Comparison of ENCODE assay signal across 8 mouse cellular contexts in genomic region chr4:141065123-141065522, GRCm38 (mm10). TPM values are rescaled to one million over a fixed set of nuclear protein-coding genes. Genes with fewer than 3 reads are reported as not detected.
DNase-seq lines count a peak whose midpoint lies in the region; ATAC-seq and TF ChIP-seq lines count a peak whose summit lies in the region.

No protein-coding gene starts in this region.

- H3K9me3 ChIP-seq in E14TG2a.4 (ENCODE audit: low read length), result no peaks in the 10 kb centered on the region
- H3K9me3 ChIP-seq in lung, embryonic 14.5 days (ENCODE audit: low read depth, low read length), result no peaks in the 10 kb centered on the region

- peaks cover 48% of the 10 kb centered on the region for H3K36me3 ChIP-seq in E14TG2a.4 (ENCODE audit: insufficient read depth, low read length)
- peaks cover 47% of the 10 kb centered on the region for H3K36me3 ChIP-seq in lung, embryonic 14.5 days (ENCODE audit: insufficient read depth)

- no peak overlapping the region for H3K27ac ChIP-seq in lung, embryonic 14.5 days (ENCODE audit: low read depth)

- ATAC-seq in granulocyte monocyte progenitor cell, adult 5-6 weeks (replicated peaks; ENCODE audit: poor library complexity, severe bottlenecking), result peak; percentile 47
- ATAC-seq in lung, embryonic 14.5 days (ENCODE audit: insufficient read depth), result peak; percentile 5; the same call in 1 of the 2 replicates

- no peaks in the 10 kb centered on the region for H3K27me3 ChIP-seq in E14TG2a.4 (ENCODE audit: insufficient read depth, low read length)
- H3K27me3 ChIP-seq in lung, embryonic 14.5 days (ENCODE audit: insufficient read depth, low read length), result no peaks in the 10 kb centered on the region

- H3K9ac ChIP-seq in lung, embryonic 14.5 days, result no peak overlapping the region

- WGBS in lung, embryonic 14.5 days, result 6% methylated on average over 8 of the region's 8 CpGs

- H3K4me3 ChIP-seq in E14TG2a.4 (replicated peaks; ENCODE audit: low read length), result no peak overlapping the region
- H3K4me3 ChIP-seq in lung, embryonic 14.5 days (ENCODE audit: low read depth, low read length), result no peak overlapping the region

- no peak overlapping the region for H3K4me2 ChIP-seq in lung, embryonic 14.5 days

- peaks cover 21% of the 10 kb centered on the region for H3K4me1 ChIP-seq in E14TG2a.4 (replicated peaks; ENCODE audit: low read depth, low read length)
- H3K4me1 ChIP-seq in lung, embryonic 14.5 days (ENCODE audit: insufficient read depth), result peaks cover 8% of the 10 kb centered on the region; the same call in 1 of the 2 replicates

- peak; percentile 92 for DNase-seq in adrenal gland, postnatal 14 days
- peak; percentile 77 for DNase-seq in embryo, embryonic 11.5 days (ENCODE audit: low read depth, low spot score)
- peak; percentile 89 to 92 for DNase-seq in kidney, postnatal 4 days
- peak; percentile 96 for DNase-seq in lung, embryonic 14.5 days
- peak; percentile 77 for DNase-seq in ovary, postnatal 36 days (ENCODE audit: low spot score)
- DNase-seq in urinary bladder, postnatal 25 days (ENCODE audit: low spot score), result peak; percentile 73

- TF ChIP-seq CTCF in E14TG2a.4 (conservative IDR thresholded peaks at IDR 0.05; ENCODE audit: low read length), result peak; percentile 73
- TF ChIP-seq CTCF in lung, embryonic 14.5 days (IDR thresholded peaks at IDR 0.05; ENCODE audit: low read depth), result peak; percentile 98

RNA-seq across cellular contexts. Expression of gene Crocc, which starts 4.8 kb away (rescaled TPM):
- total RNA-seq in adrenal gland, postnatal 14 days (2021), result 7.1 and 9.8 TPM in 2 replicates
- total RNA-seq in granulocyte monocyte progenitor cell, adult 5-6 weeks (2014; fragmentation: Nextera tagmentation), result 6.4 and 8.0 TPM in 2 replicates
- 6.5 and 7.0 TPM in 2 replicates for total RNA-seq in granulocyte monocyte progenitor cell, adult 5-6 weeks (2017)
- 7.4 and 9.8 TPM in 2 replicates for polyA plus RNA-seq in lung, embryonic 14.5 days (2014; fragmentation: Nextera tagmentation; extraction: Ambion mirVana)

RNA-seq across cellular contexts. Expression of gene Necap2, which starts 13.0 kb away (rescaled TPM):
- 45.5 and 56.4 TPM in 2 replicates for total RNA-seq in adrenal gland, postnatal 14 days (2021)
- 30.6 and 52.4 TPM in 2 replicates for total RNA-seq in granulocyte monocyte progenitor cell, adult 5-6 weeks (2014; fragmentation: Nextera tagmentation)
- 45.5 and 54.2 TPM in 2 replicates for total RNA-seq in granulocyte monocyte progenitor cell, adult 5-6 weeks (2017)
- 88.9 and 93.6 TPM in 2 replicates for polyA plus RNA-seq in lung, embryonic 14.5 days (2014; fragmentation: Nextera tagmentation; extraction: Ambion mirVana)

RNA-seq across cellular contexts. Expression of gene Spata21, which starts 23.0 kb away (rescaled TPM):
- total RNA-seq in adrenal gland, postnatal 14 days (2021), result not detected in 2 replicates
- total RNA-seq in granulocyte monocyte progenitor cell, adult 5-6 weeks (2014; fragmentation: Nextera tagmentation), result not detected in 2 replicates
- not detected in 2 replicates for total RNA-seq in granulocyte monocyte progenitor cell, adult 5-6 weeks (2017)
- polyA plus RNA-seq in lung, embryonic 14.5 days (2014; fragmentation: Nextera tagmentation; extraction: Ambion mirVana), result 0.20 and 0.34 TPM in 2 replicates

RNA-seq across cellular contexts. Expression of gene Mfap2, which starts 54.9 kb away (rescaled TPM):
- 26.0 and 28.6 TPM in 2 replicates for total RNA-seq in adrenal gland, postnatal 14 days (2021)
- not detected in 2 replicates for total RNA-seq in granulocyte monocyte progenitor cell, adult 5-6 weeks (2014; fragmentation: Nextera tagmentation)
- total RNA-seq in granulocyte monocyte progenitor cell, adult 5-6 weeks (2017), result not detected in 2 replicates
- 517 and 566 TPM in 2 replicates for polyA plus RNA-seq in lung, embryonic 14.5 days (2014; fragmentation: Nextera tagmentation; extraction: Ambion mirVana)
